Mouse (Mus musculus) adrenal gland, postnatal 25 days (tissue): ENCODE measurements at regions not wholly inside any gene's neighbourhood (a gene's known extent, or its start where the extent isn't known, plus 50 kb on each side); places are given as distances from the start of the nearest gene placed in this dataset.
"Not testable (repeated sequence)": the region's sequence is repeated elsewhere in the genome, so short reads cannot be mapped to it uniquely, and the experiment has no call there.

Experiments used
- DNase-seq: peaks from one replicate; pipeline ENCODE4 v3.0.0; 2021; ENCODE audit warnings: mixed read lengths

- no peak for DNase-seq
Observed at GRCm38 (mm10) chr10:15321480-15321879, 603.5 kb upstream of the Gje1 start.

- no peak for DNase-seq
Observed at GRCm38 (mm10) chr10:15317017-15317607, 599.1 kb upstream of the Gje1 start.

- no peak for DNase-seq
Observed at GRCm38 (mm10) chr10:15310650-15311049, 592.6 kb upstream of the Gje1 start.

GRCm38 (mm10) chr10:15305811-15306473, 587.9 kb upstream of the Gje1 start:
- DNase-seq = no peak

GRCm38 (mm10) chr10:15300199-15301085, 582.4 kb upstream of the Gje1 start:
- DNase-seq = peak; percentile 84

- DNase-seq = no peak
Observed at GRCm38 (mm10) chr10:15299331-15300198, 581.6 kb upstream of the Gje1 start.

- DNase-seq = no peak
Observed at GRCm38 (mm10) chr10:15297257-15297656, 579.2 kb upstream of the Gje1 start.

GRCm38 (mm10) chr10:15294125-15294524, 576.1 kb upstream of the Gje1 start:
- no peak for DNase-seq

- not testable (repeated sequence) for DNase-seq
Observed at GRCm38 (mm10) chr10:15263337-15263736, 545.3 kb upstream of the Gje1 start.

GRCm38 (mm10) chr10:15262282-15262681, 544.3 kb upstream of the Gje1 start:
- not testable (repeated sequence) for DNase-seq

- no peak for DNase-seq
Observed at GRCm38 (mm10) chr10:15249402-15250086, 531.5 kb upstream of the Gje1 start.

- DNase-seq = no peak
Observed at GRCm38 (mm10) chr10:15248899-15249298, 530.9 kb upstream of the Gje1 start.

GRCm38 (mm10) chr10:15244376-15245262, 526.6 kb upstream of the Gje1 start:
- no peak for DNase-seq

- DNase-seq = no peak
Observed at GRCm38 (mm10) chr10:15243460-15243859, 525.4 kb upstream of the Gje1 start.

- no peak for DNase-seq
Observed at GRCm38 (mm10) chr10:15218883-15219282, 500.9 kb upstream of the Gje1 start.

- no peak for DNase-seq
Observed at GRCm38 (mm10) chr10:15179585-15179984, 461.6 kb upstream of the Gje1 start.

- DNase-seq = no peak
Observed at GRCm38 (mm10) chr10:15174421-15174820, 456.4 kb upstream of the Gje1 start.

GRCm38 (mm10) chr10:15172558-15172957, 454.5 kb upstream of the Gje1 start:
- DNase-seq = no peak

- no peak for DNase-seq
Observed at GRCm38 (mm10) chr10:15140703-15141102, 422.7 kb upstream of the Gje1 start.
